Mouse (Mus musculus): Measurements from ENCODE around the gene Aff1.

Gene Aff1

DNA sequence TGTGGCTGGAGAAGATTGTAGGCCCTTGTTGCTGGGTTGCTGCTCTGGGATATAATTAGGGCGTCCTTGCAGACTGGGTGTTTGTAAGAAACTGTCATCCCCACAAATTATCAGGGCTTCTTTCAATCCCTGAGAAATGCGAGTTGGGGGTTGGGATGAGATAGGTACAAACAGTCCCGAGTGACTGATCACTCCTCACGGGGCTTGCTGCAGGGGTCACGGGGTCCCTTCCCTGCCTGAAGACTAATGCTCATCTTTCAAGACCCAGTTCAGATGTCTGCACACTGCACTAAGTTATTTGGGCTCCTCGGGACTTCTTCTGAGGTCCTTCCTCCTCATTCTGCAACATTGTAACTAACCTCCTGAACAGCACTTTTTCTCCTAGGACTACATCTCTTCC is 79.2 kb downstream of the Aff1 start:
- no peak for DNase-seq (ENCODE audit: low spot score in 2 of 2)

GRCm38 (mm10) chr5:103772252-103772651 is 80.1 kb downstream of the Aff1 start:
- no peak for DNase-seq (ENCODE audit: low spot score in 2 of 2)

GRCm38 (mm10) chr5:103773100-103773552 is 81.0 kb downstream of the Aff1 start:
- no peak for DNase-seq (ENCODE audit: low spot score in 2 of 2)

- no peak for DNase-seq (ENCODE audit: low spot score in 2 of 2)
These were observed 82.6 kb downstream of the Aff1 start for GRCm38 (mm10) chr5:103774703-103775333.

DNA sequence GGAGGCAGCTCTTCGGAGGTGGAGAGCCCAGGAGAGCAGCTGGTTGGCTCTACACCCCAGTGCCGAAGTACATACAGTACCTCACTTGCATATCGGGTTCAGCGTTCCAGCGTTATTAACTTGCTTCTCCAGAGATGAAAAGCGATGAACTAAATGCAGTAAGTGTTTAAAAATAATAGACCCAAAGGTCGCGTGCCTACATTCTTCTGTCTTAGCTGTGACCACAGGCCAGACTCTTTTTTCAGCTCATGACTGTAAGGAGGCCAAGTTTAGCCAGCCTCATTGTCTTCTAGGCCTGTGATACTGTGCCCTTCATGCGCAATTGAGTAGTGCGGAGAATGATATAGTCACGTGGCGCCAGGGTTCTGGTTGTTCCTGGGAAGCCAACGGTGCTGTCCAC is 83.3 kb downstream of the Aff1 start:
- no peak for DNase-seq (ENCODE audit: low spot score in 2 of 2)

DNA sequence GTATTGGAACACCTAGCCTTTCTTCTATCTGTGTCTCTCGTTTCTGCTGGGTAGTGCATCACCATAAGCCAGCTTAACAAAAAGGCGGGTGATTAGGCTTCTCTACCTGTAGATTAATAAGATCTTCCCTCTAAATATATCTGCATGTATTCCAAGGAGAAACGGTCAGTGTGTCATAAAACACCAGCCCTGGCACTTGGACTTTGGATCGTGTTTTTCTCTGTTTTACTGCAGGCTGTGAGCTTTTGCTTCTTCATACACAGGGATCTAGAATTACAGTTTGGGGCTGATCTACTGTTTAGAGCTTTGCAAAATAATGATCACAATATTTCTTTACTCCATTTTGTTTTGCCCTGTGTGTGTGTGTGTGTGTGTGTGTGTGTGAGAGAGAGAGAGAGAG is 84.7 kb downstream of the Aff1 start:
- no peak for DNase-seq (ENCODE audit: low spot score in 2 of 2)

- DNase-seq (ENCODE audit: low spot score in 2 of 2): no peak
These were observed 85.3 kb downstream of the Aff1 start for GRCm38 (mm10) chr5:103777446-103777845.

- no peak for DNase-seq (ENCODE audit: low spot score in 2 of 2)
These were observed 86.3 kb downstream of the Aff1 start for GRCm38 (mm10) chr5:103778314-103779117.

DNA sequence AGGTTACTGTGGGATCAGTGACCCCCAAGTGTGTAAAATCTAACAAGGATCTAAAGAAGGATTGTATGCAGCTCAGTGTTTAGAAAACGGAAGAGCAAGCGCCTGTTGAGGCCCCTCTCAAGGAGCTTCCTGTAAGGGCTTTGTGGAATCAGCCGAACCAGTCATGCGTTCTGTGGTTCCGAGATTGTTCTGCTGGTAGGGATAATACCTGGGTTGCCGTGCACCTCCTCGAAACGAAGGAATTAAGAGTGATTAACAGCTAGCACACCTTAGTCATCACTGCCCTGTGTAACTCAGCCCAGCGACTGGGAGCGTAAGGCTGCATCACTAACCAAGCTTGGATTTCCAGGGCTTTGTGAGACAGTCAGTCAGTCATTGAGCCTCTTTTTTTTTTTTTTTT is 87.7 kb downstream of the Aff1 start:
- no peak for DNase-seq (ENCODE audit: low spot score in 2 of 2)

DNA sequence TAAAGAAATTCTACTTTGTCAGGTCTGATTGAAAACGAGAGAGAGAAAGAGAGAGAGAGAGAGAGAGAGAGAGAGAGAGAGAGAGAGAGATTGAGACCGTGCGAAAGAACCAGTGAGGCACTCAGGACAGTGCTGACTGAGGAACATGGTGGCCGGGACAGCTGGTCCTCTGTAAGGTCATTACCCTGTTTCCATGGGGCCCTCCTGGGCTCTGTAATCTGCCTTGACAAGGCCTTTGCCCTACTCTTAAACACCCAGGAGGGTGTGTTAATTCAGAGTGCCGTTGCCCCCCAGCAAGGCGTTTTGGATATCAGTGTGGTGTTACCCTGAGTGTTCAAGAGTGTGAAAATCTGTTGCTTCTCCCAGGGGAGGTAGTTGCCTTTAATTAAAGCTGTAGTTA is 88.1 kb downstream of the Aff1 start:
- no peak for DNase-seq (ENCODE audit: low spot score in 2 of 2)

DNA sequence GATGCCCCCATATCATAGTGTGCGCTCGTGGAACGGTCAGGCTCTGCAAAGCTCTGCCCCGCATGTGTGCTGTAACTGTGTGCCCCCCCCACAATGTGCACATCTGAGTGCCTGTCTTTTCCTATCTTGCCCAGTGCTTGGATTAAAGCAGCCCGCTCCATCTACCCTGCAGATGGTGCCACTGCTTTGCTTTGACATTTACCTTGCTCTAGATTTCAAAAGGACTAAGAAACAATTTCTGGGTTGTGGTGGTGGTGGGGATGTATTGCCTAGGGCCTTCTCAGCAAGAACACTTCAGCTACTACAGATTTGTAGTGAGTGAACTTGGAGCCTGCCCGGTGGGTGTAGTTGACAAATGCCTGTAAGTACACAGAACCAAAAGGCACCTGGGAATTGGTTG is 88.7 kb downstream of the Aff1 start:
- DNase-seq (ENCODE audit: low spot score in 2 of 2): peak in 1 of 2 experiments; percentile 57

- no peak for DNase-seq (ENCODE audit: low spot score in 2 of 2)
These were observed 91.0 kb downstream of the Aff1 start for GRCm38 (mm10) chr5:103783086-103783668.

DNA sequence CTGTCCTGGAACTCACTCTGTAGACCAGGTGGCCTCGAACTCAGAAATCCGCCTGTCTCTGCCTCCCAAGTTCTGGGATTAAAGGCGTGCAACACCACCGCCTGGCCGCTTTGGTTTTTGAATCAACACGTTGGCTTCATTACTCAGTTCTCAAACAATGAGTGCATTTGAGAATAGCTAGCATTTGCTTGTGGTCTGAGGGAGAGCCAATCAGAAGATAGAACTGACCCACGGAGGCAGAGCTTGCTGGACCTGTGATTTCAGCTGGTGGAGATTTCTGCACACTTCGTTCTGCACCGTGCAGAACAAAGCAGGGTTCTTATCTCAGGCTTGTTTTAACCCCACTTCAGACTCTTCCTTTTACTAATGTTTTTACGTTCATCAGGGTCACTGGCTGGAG is 93.9 kb downstream of the Aff1 start:
- DNase-seq (ENCODE audit: low spot score in 2 of 2): no peak

- DNase-seq (ENCODE audit: low spot score in 2 of 2): no peak
These were observed 96.3 kb downstream of the Aff1 start for GRCm38 (mm10) chr5:103788476-103788875.

GRCm38 (mm10) chr5:103788976-103789375 is 96.8 kb downstream of the Aff1 start:
- no peak for DNase-seq (ENCODE audit: low spot score in 2 of 2)

DNA sequence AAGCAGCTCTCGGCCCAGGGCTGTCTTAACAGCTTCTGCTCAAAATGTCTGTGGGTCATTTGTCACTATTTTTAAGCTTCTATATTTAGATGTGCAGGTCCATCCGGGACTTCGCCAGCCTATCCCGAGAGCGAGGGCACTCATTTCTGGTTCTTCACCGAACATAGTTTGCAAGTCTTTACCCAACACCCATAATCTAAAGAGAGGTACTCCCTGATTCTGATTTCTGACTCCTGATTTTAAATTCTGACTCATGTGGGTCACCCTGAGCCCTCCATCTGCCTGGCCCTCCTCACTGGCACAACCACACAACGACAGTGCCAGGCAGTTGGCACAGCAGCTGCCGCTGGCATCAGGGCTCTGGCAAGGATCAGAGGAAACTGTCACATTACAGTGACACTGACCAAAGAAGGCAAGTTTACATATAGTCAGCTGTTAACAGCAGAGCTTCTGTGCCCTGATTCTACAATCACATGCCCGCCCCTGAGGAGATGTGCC is 97.5 kb downstream of the Aff1 start:
- no peak for DNase-seq (ENCODE audit: low spot score in 2 of 2)

GRCm38 (mm10) chr5:103791741-103792140 is 99.6 kb downstream of the Aff1 start:
- no peak for DNase-seq (ENCODE audit: low spot score in 2 of 2)

DNA sequence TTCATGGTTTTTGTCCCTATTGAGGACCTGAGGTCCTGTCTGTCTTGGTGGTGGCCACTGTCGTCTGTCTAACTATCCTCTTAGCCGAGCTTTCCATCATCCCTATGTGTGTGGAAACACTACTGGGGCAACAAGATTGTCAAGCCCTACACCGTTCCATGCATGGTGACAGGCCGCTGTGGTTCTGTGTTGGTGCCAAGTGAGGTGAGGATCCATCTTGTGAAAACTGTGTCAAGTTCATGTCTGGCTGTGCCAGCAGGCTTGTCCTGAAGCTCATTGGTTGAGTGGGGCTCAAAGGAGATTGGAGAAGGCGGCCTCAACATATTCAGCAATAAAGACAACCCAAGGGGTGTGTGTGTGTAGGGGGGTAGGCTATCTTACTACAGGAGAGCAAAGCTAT is 102.9 kb downstream of the Aff1 start:
- no peak for DNase-seq (ENCODE audit: low spot score in 2 of 2)

DNA sequence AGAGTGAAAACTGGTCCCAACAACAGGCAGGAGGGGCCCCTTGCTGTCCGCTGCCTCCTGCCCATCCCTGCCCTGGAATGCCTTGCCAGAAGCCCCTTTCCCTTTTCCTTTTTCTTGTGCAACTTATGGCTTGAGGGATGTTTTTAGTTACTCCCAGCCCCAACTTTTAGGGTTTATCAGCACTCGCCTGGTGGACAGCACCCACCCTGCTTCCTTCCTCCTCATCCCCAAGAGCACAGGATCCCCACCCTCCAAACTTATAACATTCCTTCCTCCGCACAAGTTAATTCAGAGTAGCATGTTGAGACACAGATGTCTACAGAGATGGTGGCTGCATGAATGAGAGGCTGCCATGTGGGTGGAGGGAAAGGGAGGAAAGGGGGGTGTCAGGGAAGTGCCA is 103.9 kb downstream of the Aff1 start:
- DNase-seq (ENCODE audit: low spot score in 2 of 2): no peak

- no peak for DNase-seq (ENCODE audit: low spot score in 2 of 2)
These were observed 105.6 kb downstream of the Aff1 start for GRCm38 (mm10) chr5:103797774-103798173.

- DNase-seq (ENCODE audit: low spot score in 2 of 2): no peak
These were observed 107.3 kb downstream of the Aff1 start for GRCm38 (mm10) chr5:103799438-103799837.

- DNase-seq (ENCODE audit: low spot score in 2 of 2): no peak
These were observed 107.8 kb downstream of the Aff1 start for GRCm38 (mm10) chr5:103800009-103800408.

DNA sequence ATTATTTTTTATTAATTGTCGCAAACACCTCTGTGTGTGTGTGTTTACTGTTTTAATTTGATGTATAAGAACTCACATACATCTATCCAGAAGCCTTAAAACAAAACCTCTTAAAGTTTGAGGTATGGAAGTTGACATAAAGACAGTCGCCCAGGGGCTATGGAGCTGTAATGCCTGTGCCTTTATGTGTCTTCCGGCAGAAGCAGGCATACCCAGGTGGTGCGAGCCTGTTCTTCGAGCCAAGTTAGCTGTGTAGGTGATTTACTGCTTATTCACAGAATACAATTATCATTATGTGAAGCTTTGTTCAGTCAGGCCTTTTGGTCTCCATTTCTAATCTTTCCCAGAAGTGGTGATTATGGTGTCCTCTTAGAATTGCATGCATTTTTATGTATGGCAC is 111.2 kb downstream of the Aff1 start:
- no peak for DNase-seq (ENCODE audit: low spot score in 2 of 2)
